Mouse (Mus musculus): Measurements from ENCODE around the gene Ndufb11. TPM values are rescaled to one million over a fixed set of nuclear protein-coding genes. Genes with fewer than 3 reads are reported as not detected.

Gene Ndufb11
- polyA plus RNA-seq (2014; fragmentation: Nextera tagmentation; extraction: Ambion mirVana), result 248 TPM in 2 replicates

DNA sequence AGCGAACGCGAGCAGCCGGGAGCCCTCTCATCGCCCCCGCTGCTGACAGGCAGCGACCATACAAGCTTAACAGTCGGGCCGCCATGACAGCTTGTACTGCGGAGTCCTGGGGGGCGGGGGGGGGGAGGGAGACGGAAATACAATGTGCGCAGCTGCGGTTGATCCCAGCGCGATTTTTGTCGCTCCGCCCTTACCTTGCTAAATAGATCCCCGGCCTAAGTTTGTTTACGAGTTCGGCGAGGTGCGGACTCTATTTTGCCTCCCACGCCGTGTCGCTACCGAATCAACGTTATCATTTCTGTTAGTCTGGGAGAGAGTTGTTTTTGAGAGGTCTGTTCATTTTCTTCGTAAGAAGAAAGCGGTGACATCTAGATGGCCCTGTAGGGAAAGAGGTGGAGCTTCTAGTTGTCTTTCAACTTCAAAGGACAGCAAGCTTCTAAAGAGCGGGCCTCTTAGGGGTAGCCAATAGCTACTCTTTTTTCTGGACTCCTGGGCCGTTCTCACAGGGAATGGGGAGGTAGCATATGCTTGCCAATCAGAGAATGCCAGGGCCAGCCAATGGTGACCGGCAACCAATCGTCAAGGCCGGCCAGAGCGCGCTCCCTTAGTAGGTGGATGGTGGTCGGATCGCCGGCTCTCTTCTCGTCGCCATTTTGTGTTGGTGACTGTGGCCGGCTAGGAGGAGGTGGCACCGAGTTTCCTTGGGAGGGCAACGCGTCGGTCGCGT is at the start of gene Ndufb11, which contains the start of gene Rbm10:
Gene Ndufb11 (minus strand): TSS at position 444 of the 727 bp plus-strand sequence.
Gene Rbm10 (plus strand): TSS at position 328 of the 727 bp plus-strand sequence.
- Histone ChIP-seq H3K4me1 (ENCODE audit: control insufficient read depth, insufficient read depth, low read length) (no peaks in the 10 kb centered on the region; the same call in 1 of the 2 replicates), H3K4me2 (ENCODE audit: low read depth, low read length) (peak within 1 kb of the TSS; percentile 57), H3K9me3 (ENCODE audit: control insufficient read depth, low read length) (no peaks in the 10 kb centered on the region), H3K27me3 (ENCODE audit: control insufficient read depth, insufficient read depth, low read length) (no peaks in the 10 kb centered on the region), H3K27ac (ENCODE audit: low read depth, low read length) (peak within 1 kb of the TSS; percentile 85), H3K4me3 (ENCODE audit: low read depth, low read length) (peak within 1 kb of the TSS; percentile 45), H3K9ac (replicated peaks; ENCODE audit: low read depth, low read length) (peak within 1 kb of the TSS; percentile 48), H3K36me3 (ENCODE audit: control insufficient read depth, insufficient read depth, low read length) (no peaks in the 10 kb centered on the region)
- ATAC-seq (ENCODE audit: low read depth), result peak; percentile 97
- 13% methylated on average over 41 of the region's 49 CpGs for WGBS

DNA sequence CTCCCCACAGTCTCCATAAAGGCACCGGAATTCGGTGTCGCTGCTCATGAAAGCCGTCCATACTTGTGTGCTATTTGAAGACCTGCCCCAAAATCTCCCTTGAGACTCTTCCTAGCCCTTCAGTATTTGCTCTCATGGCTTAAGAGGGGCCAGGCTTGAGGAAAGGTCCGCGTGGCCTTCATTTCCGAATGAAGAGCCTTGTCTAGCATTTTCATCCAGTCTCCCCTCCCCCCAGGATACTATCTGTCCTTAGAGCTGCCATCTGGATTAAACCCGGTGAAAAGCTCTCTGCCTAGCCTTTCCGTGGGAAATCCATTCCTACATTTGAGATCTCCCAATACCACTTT is 46.0 kb upstream of the Ndufb11 start:
- H3K4me1 ChIP-seq (ENCODE audit: control insufficient read depth, insufficient read depth, low read length), result peaks cover 7% of the 10 kb centered on the region; the same call in 1 of the 2 replicates
- peak overlapping the region; percentile 66 for H3K9ac ChIP-seq (replicated peaks; ENCODE audit: low read depth, low read length)
- peak overlapping the region; percentile 52 for H3K4me3 ChIP-seq (ENCODE audit: low read depth, low read length)
- WGBS, result 21% methylated on average over 9 of the region's 9 CpGs
- peak overlapping the region; percentile 54 for H3K4me2 ChIP-seq (ENCODE audit: low read depth, low read length)
- ATAC-seq (ENCODE audit: low read depth), result peak; percentile 5
- no peaks in the 10 kb centered on the region for H3K9me3 ChIP-seq (ENCODE audit: control insufficient read depth, low read length)
- H3K27ac ChIP-seq (ENCODE audit: low read depth, low read length), result peak overlapping the region; percentile 88
- H3K27me3 ChIP-seq (ENCODE audit: control insufficient read depth, insufficient read depth, low read length), result no peaks in the 10 kb centered on the region
- H3K36me3 ChIP-seq (ENCODE audit: control insufficient read depth, insufficient read depth, low read length), result 0 out of 2 replicates have a peak, but pooled peaks cover 2% of the 10 kb centered on the region

DNA sequence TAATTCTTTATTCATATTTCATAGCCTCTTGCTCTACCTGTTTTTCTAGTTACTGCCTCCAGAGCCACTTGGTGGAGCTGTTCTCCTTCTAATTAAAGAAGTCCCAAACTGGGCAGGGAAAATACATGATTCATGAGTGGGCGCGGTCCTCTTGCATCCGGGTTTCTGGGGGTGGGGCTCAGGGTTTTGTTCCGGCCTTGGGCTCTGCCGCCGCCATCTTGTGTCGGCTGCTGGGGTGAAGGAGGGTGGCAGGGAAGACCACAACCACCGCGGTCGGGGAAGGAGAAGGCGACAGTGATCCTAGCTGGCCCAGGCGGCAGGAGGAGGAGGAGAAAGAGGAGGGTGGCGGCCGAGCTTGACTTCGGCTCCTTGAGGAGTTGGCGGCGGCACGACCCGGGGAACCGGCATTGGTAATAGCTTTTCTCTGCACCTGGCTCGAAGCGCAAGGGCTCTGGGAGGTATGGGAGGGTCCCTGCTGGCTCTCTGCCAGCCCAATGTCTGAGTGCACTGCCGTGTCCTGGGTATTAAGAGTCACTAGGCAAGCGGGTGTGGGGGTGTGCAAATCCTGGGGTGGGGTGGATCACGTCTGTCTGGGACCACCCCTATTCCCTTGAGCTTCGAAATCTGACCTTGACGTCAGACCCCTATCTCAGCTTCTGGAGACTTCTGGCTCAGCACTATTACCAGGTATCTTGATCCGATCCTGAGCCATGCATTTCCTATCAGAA is 45.5 kb upstream of the Ndufb11 start:
- H3K27ac ChIP-seq (ENCODE audit: low read depth, low read length), result peak overlapping the region; percentile 88
- peak; percentile 90 for ATAC-seq (ENCODE audit: low read depth)
- WGBS, result 9% methylated on average over 26 of the region's 28 CpGs

DNA sequence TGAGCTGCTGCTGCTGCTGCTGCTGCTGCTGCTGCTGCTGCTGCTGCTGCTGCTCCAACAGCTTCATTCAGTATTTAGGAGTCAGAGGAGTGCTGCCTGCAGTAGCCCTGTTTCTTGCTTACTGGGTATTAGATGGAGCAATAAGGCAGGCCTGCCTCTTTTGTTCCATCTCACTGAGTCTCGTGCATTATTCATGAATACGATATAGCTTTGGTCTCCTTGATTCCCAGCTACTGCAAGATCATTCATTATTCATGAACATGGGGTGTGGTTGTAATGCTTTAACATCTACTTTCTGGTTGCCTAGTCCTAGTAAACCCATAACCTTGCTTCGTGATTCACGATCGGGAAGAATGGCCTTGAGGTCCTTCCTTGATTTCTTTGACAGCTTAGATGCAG is 44.9 kb upstream of the Ndufb11 start:
- H3K27ac ChIP-seq (ENCODE audit: low read depth, low read length), result peak overlapping the region; percentile 66; the same call in 1 of the 2 replicates
- ATAC-seq (ENCODE audit: low read depth), result peak; percentile 68
- WGBS, result 30% methylated on average over 5 of the region's 5 CpGs
- no peak overlapping the region for H3K4me2 ChIP-seq (ENCODE audit: low read depth, low read length)
- no peaks in the 10 kb centered on the region for H3K9me3 ChIP-seq (ENCODE audit: control insufficient read depth, low read length)
- peak overlapping the region; percentile 52; the same call in 1 of the 2 replicates for H3K4me3 ChIP-seq (ENCODE audit: low read depth, low read length)
- H3K4me1 ChIP-seq (ENCODE audit: control insufficient read depth, insufficient read depth, low read length), result peaks cover 7% of the 10 kb centered on the region; the same call in 1 of the 2 replicates
- H3K9ac ChIP-seq (replicated peaks; ENCODE audit: low read depth, low read length), result no peak overlapping the region
- no peaks in the 10 kb centered on the region for H3K27me3 ChIP-seq (ENCODE audit: control insufficient read depth, insufficient read depth, low read length)
- no peaks in the 10 kb centered on the region for H3K36me3 ChIP-seq (ENCODE audit: control insufficient read depth, insufficient read depth, low read length)

More for the DNA sequence above, 45.5 kb upstream of the Ndufb11 start:
- H3K4me2 ChIP-seq (ENCODE audit: low read depth, low read length), result peak overlapping the region; percentile 54
- H3K9me3 ChIP-seq (ENCODE audit: control insufficient read depth, low read length), result no peaks in the 10 kb centered on the region
- no peaks in the 10 kb centered on the region for H3K27me3 ChIP-seq (ENCODE audit: control insufficient read depth, insufficient read depth, low read length)
- H3K9ac ChIP-seq (replicated peaks; ENCODE audit: low read depth, low read length), result peak overlapping the region; percentile 66
- peak overlapping the region; percentile 52 for H3K4me3 ChIP-seq (ENCODE audit: low read depth, low read length)
- peaks cover 7% of the 10 kb centered on the region; the same call in 1 of the 2 replicates for H3K4me1 ChIP-seq (ENCODE audit: control insufficient read depth, insufficient read depth, low read length)
- H3K36me3 ChIP-seq (ENCODE audit: control insufficient read depth, insufficient read depth, low read length), result no peaks in the 10 kb centered on the region

DNA sequence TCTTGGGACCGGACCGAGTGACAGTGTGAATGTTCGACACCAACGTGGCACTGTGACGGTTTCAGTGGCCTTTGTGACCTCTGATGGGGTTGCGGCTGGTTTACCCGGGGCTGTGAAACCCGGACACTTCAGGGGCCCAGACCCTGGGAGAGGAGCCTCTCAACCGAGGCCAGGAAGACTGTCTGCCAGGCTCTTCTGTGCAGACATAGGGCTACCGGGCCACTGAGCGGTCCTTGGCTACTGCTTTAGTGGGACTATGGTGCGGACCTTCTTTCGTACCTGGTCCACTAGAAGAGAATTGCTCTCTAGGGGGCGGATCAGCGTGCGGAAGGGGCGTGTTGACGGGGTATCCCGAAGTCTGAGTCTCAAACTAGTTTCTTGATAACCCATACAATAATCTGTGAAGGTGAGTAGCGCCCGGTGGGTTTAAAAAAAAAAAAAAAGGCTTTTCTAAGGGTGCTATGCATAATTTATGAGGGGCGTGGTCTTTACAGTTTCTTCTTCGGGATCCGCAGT is 41.5 kb upstream of the Ndufb11 start:
- no peaks in the 10 kb centered on the region for H3K27me3 ChIP-seq (ENCODE audit: control insufficient read depth, insufficient read depth, low read length)
- peak overlapping the region; percentile 47 for H3K4me2 ChIP-seq (ENCODE audit: low read depth, low read length)
- peak overlapping the region; percentile 40 for H3K4me3 ChIP-seq (ENCODE audit: low read depth, low read length)
- no peaks in the 10 kb centered on the region for H3K9me3 ChIP-seq (ENCODE audit: control insufficient read depth, low read length)
- H3K4me1 ChIP-seq (ENCODE audit: control insufficient read depth, insufficient read depth, low read length), result no peaks in the 10 kb centered on the region
- no peak; the same call in 1 of the 2 replicates for ATAC-seq (ENCODE audit: low read depth)
- 15% methylated on average over 24 of the region's 24 CpGs for WGBS
- H3K27ac ChIP-seq (ENCODE audit: low read depth, low read length), result no peak overlapping the region
- H3K9ac ChIP-seq (replicated peaks; ENCODE audit: low read depth, low read length), result peak overlapping the region; percentile 21; the same call in 1 of the 2 replicates
- H3K36me3 ChIP-seq (ENCODE audit: control insufficient read depth, insufficient read depth, low read length), result no peaks in the 10 kb centered on the region

DNA sequence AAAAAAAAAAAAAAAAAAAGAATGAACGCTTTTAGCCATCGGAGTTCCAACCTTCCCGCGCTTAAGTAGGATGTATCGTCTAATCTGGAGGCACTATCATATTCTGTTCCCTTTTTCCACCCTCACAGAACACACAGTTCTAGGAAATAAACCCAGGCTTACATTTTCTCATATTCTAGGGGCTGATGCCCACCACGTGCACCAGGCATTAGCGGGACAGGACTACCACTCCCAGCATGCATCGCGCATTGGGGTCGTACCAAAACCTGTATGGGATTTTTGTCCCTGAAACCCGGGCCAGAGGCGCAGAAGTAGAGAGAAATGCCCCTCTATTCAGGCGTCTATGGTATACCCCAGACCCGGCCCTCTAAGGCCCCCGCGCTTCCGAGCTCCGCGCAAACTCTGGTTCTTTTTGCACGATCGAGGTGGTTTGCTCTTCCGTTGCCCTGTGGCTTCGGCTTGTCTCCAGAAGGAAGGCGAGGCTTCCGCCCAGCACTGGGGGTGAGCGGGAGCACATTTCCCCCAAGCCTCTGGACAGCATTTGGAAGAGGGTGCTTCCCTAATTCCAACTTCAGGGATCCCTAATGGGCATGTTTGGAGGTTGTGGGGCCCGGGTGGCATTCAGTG is 40.7 kb upstream of the Ndufb11 start, which contains the start of gene Uba1:
Gene Uba1 (plus strand): TSS at position 301 of the 627 bp plus-strand sequence.
- Histone ChIP-seq H3K4me1 (ENCODE audit: control insufficient read depth, insufficient read depth, low read length) (no peaks in the 10 kb centered on the region), H3K27ac (ENCODE audit: low read depth, low read length) (no peak within 1 kb of the TSS), H3K36me3 (ENCODE audit: control insufficient read depth, insufficient read depth, low read length) (no peaks in the 10 kb centered on the region), H3K4me3 (ENCODE audit: low read depth, low read length) (peak within 1 kb of the TSS; percentile 40), H3K27me3 (ENCODE audit: control insufficient read depth, insufficient read depth, low read length) (no peaks in the 10 kb centered on the region), H3K4me2 (ENCODE audit: low read depth, low read length) (peak within 1 kb of the TSS; percentile 47), H3K9me3 (ENCODE audit: control insufficient read depth, low read length) (no peaks in the 10 kb centered on the region), H3K9ac (replicated peaks; ENCODE audit: low read depth, low read length) (peak within 1 kb of the TSS; percentile 21; the same call in 1 of the 2 replicates)
- WGBS, result 8% methylated on average over 27 of the region's 27 CpGs
- ATAC-seq (ENCODE audit: low read depth), result peak; percentile 82

DNA sequence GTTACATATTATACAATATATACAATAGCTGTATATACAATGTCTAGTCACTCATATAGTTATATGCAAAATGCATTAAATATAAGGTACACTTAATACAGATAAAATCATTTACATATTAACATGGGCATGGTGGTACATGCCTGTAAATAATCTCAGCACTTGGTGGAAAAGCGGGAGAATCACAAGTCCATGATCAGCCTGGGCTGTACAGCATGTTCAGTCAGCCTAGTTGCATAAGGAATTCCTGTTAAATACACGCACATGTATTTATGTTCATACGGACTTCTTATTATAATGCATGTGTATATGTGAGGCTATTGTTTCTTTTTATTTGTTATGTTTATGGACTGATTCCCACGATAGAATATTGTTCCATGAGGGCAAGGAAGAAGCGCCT is 40.2 kb upstream of the Ndufb11 start:
- Histone ChIP-seq H3K27ac (ENCODE audit: low read depth, low read length) (no peak overlapping the region), H3K4me2 (ENCODE audit: low read depth, low read length) (peak overlapping the region; percentile 47; the same call in 1 of the 2 replicates), H3K27me3 (ENCODE audit: control insufficient read depth, insufficient read depth, low read length) (no peaks in the 10 kb centered on the region), H3K4me3 (ENCODE audit: low read depth, low read length) (peak overlapping the region; percentile 40; the same call in 1 of the 2 replicates), H3K9ac (replicated peaks; ENCODE audit: low read depth, low read length) (no peak overlapping the region), H3K9me3 (ENCODE audit: control insufficient read depth, low read length) (no peaks in the 10 kb centered on the region), H3K36me3 (ENCODE audit: control insufficient read depth, insufficient read depth, low read length) (no peaks in the 10 kb centered on the region), H3K4me1 (ENCODE audit: control insufficient read depth, insufficient read depth, low read length) (no peaks in the 10 kb centered on the region)
- 0 out of 2 replicates have a peak, but pooled peaks have one; percentile 0 for ATAC-seq (ENCODE audit: low read depth)
- WGBS, result 28% methylated on average over 5 of the region's 5 CpGs

DNA sequence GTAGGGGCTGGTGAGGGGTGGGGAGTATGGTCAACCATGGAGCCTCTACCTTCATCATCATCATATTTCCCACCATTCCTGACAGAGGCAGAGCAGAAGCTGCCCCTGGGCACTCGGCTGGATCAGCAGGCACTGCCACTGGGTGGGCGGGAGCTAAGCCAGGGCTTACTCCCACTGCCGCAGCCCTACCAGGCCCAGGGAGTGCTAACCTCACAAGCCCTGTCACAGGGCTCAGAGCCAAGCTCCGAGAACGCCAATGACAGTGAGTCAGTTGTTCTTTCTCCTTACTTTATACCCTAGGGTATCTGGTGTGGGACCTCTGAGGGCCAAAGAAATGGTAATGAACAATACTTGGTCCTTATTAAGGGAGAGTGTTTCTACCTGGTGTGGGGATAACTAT is 27.4 kb upstream of the Ndufb11 start:
- Histone ChIP-seq H3K4me3 (ENCODE audit: low read depth, low read length) (no peak overlapping the region), H3K9ac (replicated peaks; ENCODE audit: low read depth, low read length) (no peak overlapping the region), H3K9me3 (ENCODE audit: control insufficient read depth, low read length) (no peaks in the 10 kb centered on the region), H3K4me1 (ENCODE audit: control insufficient read depth, insufficient read depth, low read length) (no peaks in the 10 kb centered on the region), H3K27ac (ENCODE audit: low read depth, low read length) (no peak overlapping the region), H3K27me3 (ENCODE audit: control insufficient read depth, insufficient read depth, low read length) (no peaks in the 10 kb centered on the region), H3K4me2 (ENCODE audit: low read depth, low read length) (no peak overlapping the region), H3K36me3 (ENCODE audit: control insufficient read depth, insufficient read depth, low read length) (peaks cover 10% of the 10 kb centered on the region; the same call in 1 of the 2 replicates)
- no peak for ATAC-seq (ENCODE audit: low read depth)
- 86% methylated on average over 5 of the region's 5 CpGs for WGBS

Measured in neural tube, embryonic 14.5 days (tissue).